Mouse (Mus musculus): ENCODE data around the gene Pts. TPM values are rescaled to one million over a fixed set of nuclear protein-coding genes. Genes with fewer than 3 reads are reported as not detected.

The Pts gene
- polyA plus RNA-seq, 1 experiment from 2014 or later = 59.7 TPM

- H3K4me2 ChIP-seq (ENCODE audit: low read depth, low read length) = peak overlapping the region; percentile 5; the same call in 1 of the 2 replicates
- H3K9ac ChIP-seq (replicated peaks; ENCODE audit: low read length) = no peak overlapping the region
- ATAC-seq (replicated peaks; ENCODE audit: insufficient number of reproducible peaks, low FRiP score, low TSS enrichment, low read depth) (no peak), DNase-seq (ENCODE audit: low spot score) (peak; percentile 50)
- 5% methylated on average over 10 of the region's 10 CpGs for WGBS
- no peak overlapping the region for H3K27ac ChIP-seq (replicated peaks; ENCODE audit: low read depth, low read length)
- no peaks in the 10 kb centered on the region for H3K9me3 ChIP-seq (replicated peaks; ENCODE audit: control insufficient read depth, low read length)
- H3K27me3 ChIP-seq (ENCODE audit: control insufficient read depth, insufficient read depth, low read length) = no peaks in the 10 kb centered on the region
- H3K4me3 ChIP-seq (ENCODE audit: low read depth, low read length) = no peak overlapping the region
- no peaks in the 10 kb centered on the region for H3K4me1 ChIP-seq (ENCODE audit: control insufficient read depth, insufficient read depth, low read length)
- H3K36me3 ChIP-seq (replicated peaks; ENCODE audit: control insufficient read depth, insufficient read depth, low read depth, low read length) = no peaks in the 10 kb centered on the region
Observed at GRCm38 (mm10) chr9:50485521-50485920, 43.0 kb downstream of the Pts start.

GRCm38 (mm10) chr9:50482743-50483142, 45.8 kb downstream of the Pts start:
- no peaks in the 10 kb centered on the region for H3K9me3 ChIP-seq (replicated peaks; ENCODE audit: control insufficient read depth, low read length)
- 89% methylated on average over 8 of the region's 8 CpGs for WGBS
- no peaks in the 10 kb centered on the region for H3K4me1 ChIP-seq (ENCODE audit: control insufficient read depth, insufficient read depth, low read length)
- ATAC-seq (replicated peaks; ENCODE audit: insufficient number of reproducible peaks, low FRiP score, low TSS enrichment, low read depth) = no peak
- no peak overlapping the region for H3K4me2 ChIP-seq (ENCODE audit: low read depth, low read length)
- H3K36me3 ChIP-seq (replicated peaks; ENCODE audit: control insufficient read depth, insufficient read depth, low read depth, low read length) = no peaks in the 10 kb centered on the region
- no peak overlapping the region for H3K9ac ChIP-seq (replicated peaks; ENCODE audit: low read length)
- no peaks in the 10 kb centered on the region for H3K27me3 ChIP-seq (ENCODE audit: control insufficient read depth, insufficient read depth, low read length)
- no peak for DNase-seq (ENCODE audit: low spot score)
- no peak overlapping the region for H3K4me3 ChIP-seq (ENCODE audit: low read depth, low read length)
- H3K27ac ChIP-seq (replicated peaks; ENCODE audit: low read depth, low read length) = no peak overlapping the region

DNA sequence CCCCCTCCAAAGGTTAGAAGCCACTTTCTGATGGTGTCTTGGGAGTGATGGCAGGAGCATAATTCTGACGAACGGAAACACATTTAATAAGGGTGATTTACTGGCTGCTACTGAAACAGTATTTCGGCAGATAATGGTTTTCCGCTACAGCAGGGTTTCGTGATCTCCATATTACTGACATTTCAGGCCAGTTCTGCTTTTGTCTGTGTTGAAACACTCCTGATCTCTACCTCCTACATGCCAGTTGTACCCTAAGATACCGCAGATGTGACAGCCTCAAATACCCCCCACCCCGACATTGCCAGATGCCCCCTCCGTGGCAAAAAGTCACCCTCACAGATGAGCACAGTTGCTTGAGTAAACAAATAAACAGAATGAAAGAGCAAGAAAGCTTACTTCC, 49.0 kb downstream of the Pts start:
- H3K9ac ChIP-seq (replicated peaks; ENCODE audit: low read length) = no peak overlapping the region
- ATAC-seq (replicated peaks; ENCODE audit: insufficient number of reproducible peaks, low FRiP score, low TSS enrichment, low read depth) (no peak), DNase-seq (ENCODE audit: low spot score) (no peak)
- H3K27ac ChIP-seq (replicated peaks; ENCODE audit: low read depth, low read length) = no peak overlapping the region
- H3K4me3 ChIP-seq (ENCODE audit: low read depth, low read length) = no peak overlapping the region
- 46% methylated on average over 8 of the region's 8 CpGs for WGBS
- H3K4me2 ChIP-seq (ENCODE audit: low read depth, low read length) = no peak overlapping the region
- no peaks in the 10 kb centered on the region for H3K27me3 ChIP-seq (ENCODE audit: control insufficient read depth, insufficient read depth, low read length)
- H3K9me3 ChIP-seq (replicated peaks; ENCODE audit: control insufficient read depth, low read length) = no peaks in the 10 kb centered on the region
- H3K36me3 ChIP-seq (replicated peaks; ENCODE audit: control insufficient read depth, insufficient read depth, low read depth, low read length) = no peaks in the 10 kb centered on the region
- no peaks in the 10 kb centered on the region for H3K4me1 ChIP-seq (ENCODE audit: control insufficient read depth, insufficient read depth, low read length)

- H3K27me3 ChIP-seq (ENCODE audit: control insufficient read depth, insufficient read depth, low read length) = no peaks in the 10 kb centered on the region
- H3K36me3 ChIP-seq (replicated peaks; ENCODE audit: control insufficient read depth, insufficient read depth, low read depth, low read length) = no peaks in the 10 kb centered on the region
- WGBS = 29% methylated on average over 5 of the region's 5 CpGs
- H3K27ac ChIP-seq (replicated peaks; ENCODE audit: low read depth, low read length) = no peak overlapping the region
- DNase-seq (ENCODE audit: low spot score) = no peak
- H3K9ac ChIP-seq (replicated peaks; ENCODE audit: low read length) = no peak overlapping the region
- no peak overlapping the region for H3K4me3 ChIP-seq (ENCODE audit: low read depth, low read length)
- no peaks in the 10 kb centered on the region for H3K4me1 ChIP-seq (ENCODE audit: control insufficient read depth, insufficient read depth, low read length)
- no peak for ATAC-seq (replicated peaks; ENCODE audit: insufficient number of reproducible peaks, low FRiP score, low TSS enrichment, low read depth)
- no peaks in the 10 kb centered on the region for H3K9me3 ChIP-seq (replicated peaks; ENCODE audit: control insufficient read depth, low read length)
- H3K4me2 ChIP-seq (ENCODE audit: low read depth, low read length) = no peak overlapping the region
Observed at GRCm38 (mm10) chr9:50478826-50479225, 49.7 kb downstream of the Pts start.

DNA sequence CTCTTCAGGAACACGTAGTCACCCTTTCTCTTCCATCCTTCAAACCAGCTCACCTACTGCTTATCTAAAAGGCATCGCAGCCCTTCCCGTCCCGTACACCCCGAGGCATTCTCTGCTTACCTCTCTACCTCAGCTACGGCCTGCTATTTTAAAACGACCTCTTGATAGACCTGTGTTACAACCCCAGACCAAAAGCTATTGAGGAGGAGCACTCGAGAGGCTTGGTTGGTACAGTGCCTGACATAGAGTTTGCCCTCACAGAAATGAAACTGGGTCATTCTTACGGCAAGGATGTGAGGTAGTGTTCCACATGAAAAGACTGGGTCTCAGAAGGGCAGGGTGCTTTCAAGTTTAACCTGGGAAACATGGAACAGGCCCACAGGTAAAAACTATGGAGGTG, 51.3 kb downstream of the Pts start:
- DNase-seq (ENCODE audit: low spot score) (no peak), ATAC-seq (replicated peaks; ENCODE audit: insufficient number of reproducible peaks, low FRiP score, low TSS enrichment, low read depth) (no peak)
- 86% methylated on average over 9 of the region's 9 CpGs for WGBS
- Histone ChIP-seq H3K27ac (replicated peaks; ENCODE audit: low read depth, low read length) (no peak overlapping the region), H3K9ac (replicated peaks; ENCODE audit: low read length) (no peak overlapping the region), H3K4me1 (ENCODE audit: control insufficient read depth, insufficient read depth, low read length) (no peaks in the 10 kb centered on the region), H3K27me3 (ENCODE audit: control insufficient read depth, insufficient read depth, low read length) (no peaks in the 10 kb centered on the region), H3K9me3 (replicated peaks; ENCODE audit: control insufficient read depth, low read length) (no peaks in the 10 kb centered on the region), H3K4me2 (ENCODE audit: low read depth, low read length) (no peak overlapping the region), H3K36me3 (replicated peaks; ENCODE audit: control insufficient read depth, insufficient read depth, low read depth, low read length) (no peaks in the 10 kb centered on the region), H3K4me3 (ENCODE audit: low read depth, low read length) (no peak overlapping the region)

DNA sequence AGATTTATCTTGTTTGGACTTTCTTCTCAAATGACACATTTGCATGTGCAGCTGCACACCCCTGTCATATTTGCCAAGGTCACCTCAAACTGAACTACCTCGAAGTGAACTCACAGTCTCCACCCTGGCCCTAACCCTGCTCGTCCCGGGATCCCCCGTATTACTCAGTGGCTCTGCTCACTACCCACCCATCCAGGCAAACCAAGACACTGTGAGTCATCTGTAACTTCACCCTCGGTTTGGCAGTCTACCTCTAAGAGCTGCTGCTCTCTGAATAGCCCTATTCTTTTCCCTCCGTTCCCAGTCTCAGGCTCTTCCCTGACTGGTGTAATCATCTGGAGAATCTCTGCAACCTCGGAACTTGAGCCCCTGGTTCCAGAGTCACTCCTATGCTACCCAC, 51.9 kb downstream of the Pts start:
- 50% methylated on average over 7 of the region's 7 CpGs for WGBS
- H3K9me3 ChIP-seq (replicated peaks; ENCODE audit: control insufficient read depth, low read length) = no peaks in the 10 kb centered on the region
- no peaks in the 10 kb centered on the region for H3K27me3 ChIP-seq (ENCODE audit: control insufficient read depth, insufficient read depth, low read length)
- no peaks in the 10 kb centered on the region for H3K4me1 ChIP-seq (ENCODE audit: control insufficient read depth, insufficient read depth, low read length)
- H3K9ac ChIP-seq (replicated peaks; ENCODE audit: low read length) = no peak overlapping the region
- no peaks in the 10 kb centered on the region for H3K36me3 ChIP-seq (replicated peaks; ENCODE audit: control insufficient read depth, insufficient read depth, low read depth, low read length)
- no peak for DNase-seq (ENCODE audit: low spot score)
- no peak overlapping the region for H3K4me2 ChIP-seq (ENCODE audit: low read depth, low read length)
- H3K4me3 ChIP-seq (ENCODE audit: low read depth, low read length) = no peak overlapping the region
- no peak overlapping the region for H3K27ac ChIP-seq (replicated peaks; ENCODE audit: low read depth, low read length)
- no peak for ATAC-seq (replicated peaks; ENCODE audit: insufficient number of reproducible peaks, low FRiP score, low TSS enrichment, low read depth)

DNA sequence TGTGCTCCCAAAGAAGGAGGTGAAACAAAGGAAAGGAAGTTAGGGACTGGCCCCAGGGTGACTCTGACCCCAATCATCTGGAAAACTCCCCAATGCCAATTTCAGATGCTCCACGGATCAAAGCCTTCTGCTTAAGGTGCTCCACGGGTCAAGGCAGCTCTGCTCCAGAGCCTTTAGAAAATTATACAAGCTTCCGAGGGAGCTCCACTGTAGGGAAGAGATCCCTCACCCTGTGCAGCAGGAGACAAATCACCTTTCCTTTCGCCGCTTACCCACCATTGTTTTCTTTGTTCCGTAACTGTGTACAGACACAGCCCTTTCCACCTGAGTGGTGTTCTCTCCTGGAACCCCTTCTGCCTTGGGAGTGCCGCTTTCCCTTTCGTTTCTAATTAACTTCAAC, 52.8 kb downstream of the Pts start:
- Histone ChIP-seq H3K9ac (replicated peaks; ENCODE audit: low read length) (no peak overlapping the region), H3K4me2 (ENCODE audit: low read depth, low read length) (no peak overlapping the region), H3K9me3 (replicated peaks; ENCODE audit: control insufficient read depth, low read length) (no peaks in the 10 kb centered on the region), H3K36me3 (replicated peaks; ENCODE audit: control insufficient read depth, insufficient read depth, low read depth, low read length) (no peaks in the 10 kb centered on the region), H3K4me3 (ENCODE audit: low read depth, low read length) (no peak overlapping the region), H3K4me1 (ENCODE audit: control insufficient read depth, insufficient read depth, low read length) (no peaks in the 10 kb centered on the region), H3K27ac (replicated peaks; ENCODE audit: low read depth, low read length) (no peak overlapping the region), H3K27me3 (ENCODE audit: control insufficient read depth, insufficient read depth, low read length) (no peaks in the 10 kb centered on the region)
- no peak for ATAC-seq (replicated peaks; ENCODE audit: insufficient number of reproducible peaks, low FRiP score, low TSS enrichment, low read depth)
- DNase-seq (ENCODE audit: low spot score) = no peak
- 58% methylated on average over 8 of the region's 8 CpGs for WGBS

GRCm38 (mm10) chr9:50475318-50475717, 53.2 kb downstream of the Pts start:
- 86% methylated on average over 7 of the region's 7 CpGs for WGBS

More at GRCm38 (mm10) chr9:50475318-50475717, 53.2 kb downstream of the Pts start:
- Histone ChIP-seq H3K9me3 (replicated peaks; ENCODE audit: control insufficient read depth, low read length) (no peaks in the 10 kb centered on the region), H3K9ac (replicated peaks; ENCODE audit: low read length) (no peak overlapping the region), H3K27me3 (ENCODE audit: control insufficient read depth, insufficient read depth, low read length) (no peaks in the 10 kb centered on the region), H3K4me3 (ENCODE audit: low read depth, low read length) (no peak overlapping the region), H3K4me1 (ENCODE audit: control insufficient read depth, insufficient read depth, low read length) (no peaks in the 10 kb centered on the region), H3K36me3 (replicated peaks; ENCODE audit: control insufficient read depth, insufficient read depth, low read depth, low read length) (no peaks in the 10 kb centered on the region), H3K4me2 (ENCODE audit: low read depth, low read length) (no peak overlapping the region), H3K27ac (replicated peaks; ENCODE audit: low read depth, low read length) (no peak overlapping the region)
- ATAC-seq (replicated peaks; ENCODE audit: insufficient number of reproducible peaks, low FRiP score, low TSS enrichment, low read depth) (no peak), DNase-seq (ENCODE audit: low spot score) (no peak)

Measured in embryonic facial prominence, embryonic 11.5 days (tissue).